Mouse (Mus musculus): ENCODE data around the gene Fam207a.

DNA sequence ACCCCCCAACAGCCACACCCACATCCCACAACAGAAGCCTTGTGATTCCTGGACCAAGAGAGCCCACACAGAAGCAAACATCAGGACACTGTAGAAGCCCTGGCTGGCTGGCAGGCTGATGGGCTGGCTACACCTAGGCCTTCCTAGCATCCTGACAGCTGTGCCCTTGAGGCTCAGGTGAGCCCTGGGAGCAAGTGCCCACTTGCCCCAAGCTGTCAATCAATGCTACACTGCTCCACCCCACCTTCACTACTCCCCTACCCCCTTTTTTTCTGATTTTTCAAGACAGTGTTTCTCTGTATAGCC, 65.5 kb downstream of the Fam207a start:
- TF ChIP-seq HCFC1 (IDR thresholded peaks at IDR 0.05; ENCODE audit: borderline replicate concordance, insufficient read depth, low read length): no peak
- no peak for TF ChIP-seq ZNF384 (IDR thresholded peaks at IDR 0.05; ENCODE audit: low read depth, low read length)
